Mouse (Mus musculus): Measurements from ENCODE around the gene Abcc4.

DNA sequence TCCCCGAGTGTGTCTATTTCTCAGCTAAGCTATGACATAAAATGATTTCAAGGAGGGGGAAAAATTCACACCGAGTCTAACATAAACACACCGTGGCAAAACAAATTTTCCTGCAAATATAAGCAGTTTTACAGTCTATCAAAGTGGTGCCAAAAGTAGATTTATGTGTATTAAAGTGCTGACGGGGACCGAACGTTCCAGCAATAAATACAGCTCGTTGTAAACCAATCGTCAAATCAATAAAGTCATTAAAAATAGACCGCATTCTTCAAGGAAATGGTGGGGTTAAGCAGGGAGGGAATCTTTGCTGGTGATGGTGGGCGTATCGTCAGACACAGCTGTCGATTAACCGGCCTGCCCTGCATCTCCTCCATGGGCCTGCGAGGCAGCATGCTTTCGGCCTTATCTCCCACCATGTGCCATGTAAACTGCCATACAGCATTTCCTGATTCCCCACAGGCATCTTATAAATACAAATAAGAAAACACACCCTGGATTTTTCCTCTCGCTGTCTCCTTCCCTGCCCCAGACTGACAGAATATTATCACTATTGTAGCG is 137.8 kb downstream of the Abcc4 start:
- TF ChIP-seq POLR2A (IDR thresholded peaks at IDR 0.05; ENCODE audit: extremely low read depth, insufficient read depth, low read length) = no peak
- TF ChIP-seq CTCF (IDR thresholded peaks at IDR 0.05; ENCODE audit: low read depth, low read length) = no peak

Data from liver, adult 2 months (tissue).